Mouse (Mus musculus) hindbrain, embryonic 12.5 days (tissue): ENCODE measurements at regions not wholly inside any gene's neighbourhood (a gene's known extent, or its start where the extent isn't known, plus 50 kb on each side); places are given as distances from the start of the nearest gene placed in this dataset.

Experiments used
- ATAC-seq: fragments of 200-750 bp; cut with Nextera tagmentation; 2 replicates; pipeline ENCODE4 v1.8.0; 2017; ENCODE audit warnings: moderate TSS enrichment; ENCODE audit not compliant: low FRiP score
- H3K27ac ChIP-seq: fragments of 300-500 bp; sonication (generic); 2 replicates; pipeline ENCODE4 v1.5.1; 2016; ENCODE audit warnings: mild to moderate bottlenecking
- H3K27me3 ChIP-seq: fragments of 300-500 bp; sonication (generic); 2 replicates; pipeline ENCODE4 v1.6.1; 2016; ENCODE audit warnings: mild to moderate bottlenecking
- H3K36me3 ChIP-seq: fragments of 300-500 bp; sonication (generic); 2 replicates; pipeline ENCODE4 v1.6.1; 2016; ENCODE audit warnings: mild to moderate bottlenecking
- H3K4me1 ChIP-seq: fragments of 300-500 bp; sonication (generic); 2 replicates; pipeline ENCODE4 v1.6.1; 2016
- H3K4me2 ChIP-seq: fragments of 300-500 bp; sonication (generic); replicated peaks from 2 replicates; pipeline ENCODE4 v1.6.1; 2016; ENCODE audit warnings: mild to moderate bottlenecking
- H3K4me3 ChIP-seq: fragments of 300-500 bp; sonication (generic); 2 replicates; pipeline ENCODE4 v1.5.1; 2016; ENCODE audit warnings: mild to moderate bottlenecking
- H3K9ac ChIP-seq: fragments of 300-500 bp; sonication (generic); 2 replicates; pipeline ENCODE4 v1.6.1; 2016; ENCODE audit warnings: mild to moderate bottlenecking, moderate library complexity
- H3K9me3 ChIP-seq: fragments of 300-500 bp; sonication (generic); replicated peaks from 2 replicates; pipeline ENCODE4 v1.6.1; 2016; ENCODE audit warnings: mild to moderate bottlenecking
- WGBS: fragments of 180-500 bp; shearing (Covaris S2); methylation state at CpG from one replicate; pipeline ENCODE4 v1.1.7; 2016; 5-methylcytosine and 5-hydroxymethylcytosine counted together

DNA sequence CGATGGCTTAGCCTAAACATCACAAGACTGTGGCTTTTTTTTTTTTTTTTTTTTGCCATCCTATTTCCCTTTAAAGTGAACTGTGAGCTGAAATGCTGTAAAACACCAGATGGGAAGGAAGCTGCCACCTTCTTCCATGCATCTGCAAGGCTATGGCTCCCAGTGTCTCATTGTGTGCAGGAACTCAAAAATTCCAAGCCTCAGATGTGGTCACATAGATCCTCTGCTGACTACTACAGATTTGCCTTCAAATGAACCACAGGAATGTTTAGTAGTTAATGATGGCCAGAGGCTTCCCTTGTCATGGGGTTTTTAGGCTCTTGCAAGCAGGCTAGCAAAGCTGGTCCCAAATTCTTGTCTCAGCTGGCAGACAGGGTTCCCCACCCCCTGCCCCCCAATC, 114.9 kb upstream of the Robo2 start:
- Histone ChIP-seq H3K4me2 (no peak overlapping the region), H3K36me3 (no peaks in the 10 kb centered on the region), H3K27ac (no peak overlapping the region), H3K9me3 (no peaks in the 10 kb centered on the region), H3K9ac (no peak overlapping the region), H3K4me3 (no peak overlapping the region), H3K27me3 (no peaks in the 10 kb centered on the region), H3K4me1 (no peaks in the 10 kb centered on the region)
- WGBS: 85% methylated on average over 1 of the region's 1 CpGs
- ATAC-seq: no peak

DNA sequence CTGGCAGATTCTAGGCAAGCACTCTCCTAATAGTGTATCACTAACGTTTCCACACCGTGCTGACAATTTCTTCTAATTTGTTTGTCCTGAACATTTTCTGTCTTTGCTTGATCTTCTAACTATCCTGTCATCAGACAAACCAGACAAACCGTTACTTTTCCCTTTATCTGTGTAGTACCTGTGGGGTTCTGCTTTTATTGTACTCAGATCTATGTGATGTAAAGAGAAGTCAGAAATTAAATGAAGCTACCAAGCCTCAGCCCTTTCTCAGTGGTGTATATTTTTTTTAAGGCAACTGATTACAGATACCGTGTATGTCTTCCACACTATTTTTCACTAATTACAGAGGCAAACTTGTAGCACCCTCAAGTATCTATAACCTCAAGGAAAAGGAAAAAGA, 108.9 kb upstream of the Robo2 start:
- Histone ChIP-seq H3K4me1 (no peaks in the 10 kb centered on the region), H3K9me3 (no peaks in the 10 kb centered on the region), H3K36me3 (no peaks in the 10 kb centered on the region), H3K4me3 (no peak overlapping the region), H3K9ac (no peak overlapping the region), H3K27ac (no peak overlapping the region), H3K27me3 (no peaks in the 10 kb centered on the region), H3K4me2 (no peak overlapping the region)
- 81% methylated on average over 4 of the region's 4 CpGs for WGBS
- ATAC-seq: no peak

DNA sequence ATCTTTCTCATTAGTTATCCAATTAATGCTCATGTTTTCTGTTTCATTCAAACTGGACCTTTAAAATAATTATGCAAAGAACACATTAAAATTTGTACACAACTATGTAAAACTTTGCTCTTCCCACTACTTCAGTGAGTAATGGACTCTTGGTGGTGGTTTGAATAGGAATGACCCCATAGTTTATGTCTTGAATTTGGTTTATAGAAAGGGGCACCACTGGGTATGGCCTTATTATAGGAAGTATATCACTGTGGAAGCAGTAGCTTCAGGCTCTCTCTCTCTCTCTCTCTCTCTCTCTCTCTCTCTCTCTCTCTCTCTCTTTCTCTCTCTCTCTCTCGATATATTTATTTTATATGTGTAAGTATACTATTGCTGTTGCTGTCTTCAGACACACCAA, 106.3 kb upstream of the Robo2 start:
- H3K27me3 ChIP-seq: no peaks in the 10 kb centered on the region
- no peak for ATAC-seq
- H3K36me3 ChIP-seq: no peaks in the 10 kb centered on the region
- H3K9ac ChIP-seq: no peak overlapping the region
- H3K4me2 ChIP-seq: no peak overlapping the region
- no peak overlapping the region for H3K27ac ChIP-seq
- no peak overlapping the region for H3K4me3 ChIP-seq
- H3K9me3 ChIP-seq: no peaks in the 10 kb centered on the region
- WGBS: 80% methylated on average over 1 of the region's 1 CpGs
- no peaks in the 10 kb centered on the region for H3K4me1 ChIP-seq

DNA sequence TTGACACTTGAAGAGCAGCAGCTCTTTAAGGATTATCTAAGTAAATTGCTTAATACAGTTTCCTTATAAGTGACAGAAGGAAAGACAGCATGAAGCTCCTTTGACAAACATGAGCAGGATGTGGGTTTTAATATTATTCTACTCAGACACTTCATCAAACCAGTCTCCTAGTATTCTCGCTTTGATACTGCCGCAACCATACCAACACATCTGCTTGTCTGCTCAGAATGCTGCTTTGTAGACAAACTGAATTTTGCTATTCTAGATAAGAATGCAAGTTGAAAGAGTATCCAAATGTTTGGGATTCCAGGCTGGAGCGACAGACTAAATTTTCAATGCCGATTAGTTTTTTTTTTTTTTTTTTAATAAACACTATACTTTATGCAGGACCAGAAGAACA, 105.7 kb upstream of the Robo2 start:
- Histone ChIP-seq H3K4me3 (no peak overlapping the region), H3K27me3 (no peaks in the 10 kb centered on the region), H3K4me2 (no peak overlapping the region), H3K36me3 (no peaks in the 10 kb centered on the region), H3K27ac (no peak overlapping the region), H3K9ac (no peak overlapping the region), H3K9me3 (no peaks in the 10 kb centered on the region), H3K4me1 (no peaks in the 10 kb centered on the region)
- WGBS: 90% methylated on average over 4 of the region's 4 CpGs
- no peak for ATAC-seq

DNA sequence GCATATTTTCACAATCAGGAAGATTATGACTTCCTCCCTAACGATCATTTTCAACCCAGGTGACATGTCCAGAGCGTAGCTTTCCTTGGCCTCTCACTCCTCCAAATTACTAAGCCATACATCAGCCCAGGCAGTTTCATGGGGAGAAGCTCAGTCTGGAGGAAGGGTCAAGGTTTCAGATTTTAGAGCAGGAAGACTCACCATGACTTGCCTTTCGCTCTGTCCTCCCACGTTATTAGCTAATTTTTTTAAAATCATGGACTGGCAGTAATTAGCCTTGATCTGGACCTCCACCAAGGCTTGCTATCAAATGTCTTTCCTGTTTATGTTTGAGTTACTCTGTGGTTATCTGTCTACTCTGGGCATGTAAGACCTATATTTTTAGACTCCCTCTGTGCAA, 102.9 kb upstream of the Robo2 start:
- no peak for ATAC-seq
- Histone ChIP-seq H3K4me3 (no peak overlapping the region), H3K4me2 (no peak overlapping the region), H3K27ac (no peak overlapping the region), H3K9me3 (no peaks in the 10 kb centered on the region), H3K36me3 (no peaks in the 10 kb centered on the region), H3K27me3 (no peaks in the 10 kb centered on the region), H3K4me1 (no peaks in the 10 kb centered on the region), H3K9ac (no peak overlapping the region)
- 63% methylated on average over 4 of the region's 4 CpGs for WGBS

DNA sequence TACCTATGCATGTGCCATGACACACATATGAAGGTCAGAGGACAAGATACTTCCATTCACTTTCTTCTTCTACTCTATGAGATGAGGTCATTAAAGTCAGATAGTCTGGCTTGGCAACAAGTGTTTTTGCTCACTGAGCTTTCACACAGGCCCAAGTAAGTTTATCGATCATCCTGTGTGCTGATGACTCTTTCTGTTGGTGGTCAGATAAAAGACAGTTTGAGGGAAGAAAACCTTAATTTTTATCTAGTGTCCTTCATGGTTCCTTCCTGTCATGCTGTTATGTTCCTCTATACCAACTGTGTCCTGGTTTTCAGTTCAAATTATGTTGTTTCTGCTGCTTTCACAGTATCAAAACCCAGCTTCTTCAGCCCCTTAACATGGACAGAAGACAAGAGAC, 98.8 kb upstream of the Robo2 start:
- no peaks in the 10 kb centered on the region for H3K36me3 ChIP-seq
- H3K4me1 ChIP-seq: no peaks in the 10 kb centered on the region
- no peaks in the 10 kb centered on the region for H3K9me3 ChIP-seq
- 93% methylated on average over 1 of the region's 1 CpGs for WGBS
- H3K27me3 ChIP-seq: no peaks in the 10 kb centered on the region
- no peak overlapping the region for H3K4me3 ChIP-seq
- ATAC-seq: no peak
- no peak overlapping the region for H3K4me2 ChIP-seq
- H3K27ac ChIP-seq: no peak overlapping the region
- no peak overlapping the region for H3K9ac ChIP-seq

DNA sequence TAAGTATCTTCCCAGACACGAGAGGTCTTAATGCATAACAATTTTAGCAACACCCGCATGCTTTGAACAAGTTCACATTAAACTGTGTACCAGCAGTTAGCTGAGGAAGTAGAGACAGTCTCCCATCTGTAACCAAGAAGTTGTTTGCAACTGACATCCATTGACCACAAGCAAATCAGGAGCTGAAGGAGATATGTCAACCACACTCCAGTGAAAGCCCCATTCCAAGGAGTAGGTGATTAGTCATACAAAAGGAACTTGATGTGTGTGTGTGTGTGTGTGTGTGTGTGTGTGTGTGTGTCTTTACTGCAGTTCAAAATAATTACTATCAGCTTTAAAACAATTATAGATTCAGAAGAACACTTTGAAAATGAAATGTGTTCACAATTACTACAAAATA, 97.9 kb upstream of the Robo2 start:
- H3K27me3 ChIP-seq: no peaks in the 10 kb centered on the region
- H3K4me3 ChIP-seq: no peak overlapping the region
- no peak for ATAC-seq
- H3K9ac ChIP-seq: no peak overlapping the region
- H3K4me2 ChIP-seq: no peak overlapping the region
- no peak overlapping the region for H3K27ac ChIP-seq
- H3K4me1 ChIP-seq: no peaks in the 10 kb centered on the region
- H3K36me3 ChIP-seq: no peaks in the 10 kb centered on the region
- 88% methylated on average over 2 of the region's 2 CpGs for WGBS
- no peaks in the 10 kb centered on the region for H3K9me3 ChIP-seq

DNA sequence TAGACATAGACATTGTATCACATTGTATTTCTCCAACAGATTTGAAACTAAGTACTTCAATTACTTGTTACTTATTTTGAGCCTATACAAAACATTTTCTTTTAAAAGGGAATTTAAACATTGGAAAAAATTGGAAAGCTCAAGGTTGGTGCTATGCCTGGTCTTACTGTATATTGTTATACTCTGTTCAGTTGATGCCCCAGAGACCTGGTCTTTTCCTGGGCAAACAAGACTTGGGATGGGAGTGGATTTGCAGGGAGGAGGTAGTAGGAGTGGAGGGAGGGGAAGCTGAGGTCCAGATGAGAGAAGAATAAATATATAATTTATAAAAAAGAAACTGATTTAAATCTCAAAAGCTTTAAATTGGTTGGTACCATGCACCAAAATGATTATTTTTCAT, 95.1 kb upstream of the Robo2 start:
- no peak overlapping the region for H3K4me2 ChIP-seq
- H3K36me3 ChIP-seq: no peaks in the 10 kb centered on the region
- no peak overlapping the region for H3K9ac ChIP-seq
- no peak overlapping the region for H3K27ac ChIP-seq
- no peaks in the 10 kb centered on the region for H3K9me3 ChIP-seq
- H3K27me3 ChIP-seq: no peaks in the 10 kb centered on the region
- H3K4me3 ChIP-seq: no peak overlapping the region
- no peak for ATAC-seq
- no peaks in the 10 kb centered on the region for H3K4me1 ChIP-seq

DNA sequence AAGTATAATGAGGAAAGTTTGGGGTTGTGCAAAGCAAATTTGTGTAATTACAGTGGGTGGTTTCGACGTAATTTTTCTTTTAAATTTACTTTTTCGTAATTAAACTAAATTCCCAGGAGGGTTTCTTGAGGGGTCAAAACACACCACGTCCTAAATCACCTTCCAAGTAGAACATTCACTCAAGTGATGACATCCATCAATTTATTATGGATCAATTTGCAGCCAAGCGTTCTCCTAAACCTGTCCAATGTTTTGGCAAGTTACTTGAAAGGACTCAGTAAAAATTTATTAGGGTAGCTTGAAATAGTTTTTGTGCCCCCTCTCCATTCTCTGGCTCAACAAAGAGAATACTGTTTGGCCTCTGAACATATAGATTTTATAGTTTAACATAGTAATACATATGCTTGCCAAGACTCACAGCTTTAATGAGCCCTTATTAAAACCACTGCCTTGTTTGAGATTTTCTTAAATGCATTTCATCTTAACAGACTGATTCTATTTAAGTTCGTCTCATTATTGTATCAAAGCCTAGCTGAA, 94.6 kb upstream of the Robo2 start:
- Histone ChIP-seq H3K4me2 (no peak overlapping the region), H3K9ac (no peak overlapping the region), H3K27ac (no peak overlapping the region), H3K4me1 (no peaks in the 10 kb centered on the region), H3K36me3 (no peaks in the 10 kb centered on the region), H3K4me3 (no peak overlapping the region), H3K9me3 (no peaks in the 10 kb centered on the region), H3K27me3 (no peaks in the 10 kb centered on the region)
- ATAC-seq: no peak
- 79% methylated on average over 6 of the region's 6 CpGs for WGBS

DNA sequence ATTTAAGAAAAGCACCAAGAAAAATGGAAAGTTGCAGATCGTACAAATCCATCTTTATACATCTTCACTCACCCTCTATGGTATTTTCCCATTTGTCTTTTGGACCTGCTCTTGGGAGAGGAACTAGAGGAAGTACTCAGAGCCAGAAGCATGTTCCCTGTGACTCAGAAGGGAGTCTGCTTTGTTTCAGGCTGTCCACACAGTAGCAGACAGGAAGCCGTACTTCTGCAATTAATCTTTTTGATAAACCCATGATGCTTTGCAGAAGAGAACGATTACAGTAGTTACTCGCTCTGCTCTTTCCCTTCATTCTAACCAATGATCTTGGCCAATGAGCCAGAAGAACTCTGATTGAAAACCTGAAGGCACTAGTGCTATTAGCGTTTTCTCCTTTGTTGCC, 92.8 kb upstream of the Robo2 start:
- no peak overlapping the region for H3K4me2 ChIP-seq
- H3K36me3 ChIP-seq: no peaks in the 10 kb centered on the region
- H3K27me3 ChIP-seq: no peaks in the 10 kb centered on the region
- H3K4me3 ChIP-seq: no peak overlapping the region
- H3K9ac ChIP-seq: no peak overlapping the region
- no peaks in the 10 kb centered on the region for H3K9me3 ChIP-seq
- H3K4me1 ChIP-seq: no peaks in the 10 kb centered on the region
- no peak for ATAC-seq
- WGBS: 87% methylated on average over 5 of the region's 5 CpGs
- no peak overlapping the region for H3K27ac ChIP-seq

DNA sequence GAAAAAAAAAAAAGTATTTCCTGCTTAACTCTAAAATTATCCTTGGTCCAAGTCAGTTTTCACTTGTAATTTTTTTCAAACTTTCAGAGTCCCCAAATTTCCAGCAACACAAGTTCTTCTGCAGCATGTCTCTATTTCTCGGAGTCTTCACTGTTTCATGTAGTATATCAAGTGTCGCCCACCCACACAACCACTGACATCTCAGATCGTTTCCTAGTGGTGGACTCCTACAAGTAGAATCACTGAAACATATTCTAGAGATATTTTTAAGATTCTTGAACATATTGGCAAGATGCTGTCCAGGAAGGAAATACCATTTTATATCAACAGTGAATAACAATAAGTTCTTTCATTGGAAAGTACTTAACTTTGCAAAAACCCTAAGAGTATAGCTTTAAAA, 89.1 kb upstream of the Robo2 start:
- H3K4me3 ChIP-seq: no peak overlapping the region
- no peaks in the 10 kb centered on the region for H3K4me1 ChIP-seq
- WGBS: 87% methylated on average over 3 of the region's 3 CpGs
- no peaks in the 10 kb centered on the region for H3K9me3 ChIP-seq
- no peak overlapping the region for H3K27ac ChIP-seq
- H3K36me3 ChIP-seq: no peaks in the 10 kb centered on the region
- no peak for ATAC-seq
- no peak overlapping the region for H3K9ac ChIP-seq
- no peak overlapping the region for H3K4me2 ChIP-seq
- H3K27me3 ChIP-seq: no peaks in the 10 kb centered on the region

DNA sequence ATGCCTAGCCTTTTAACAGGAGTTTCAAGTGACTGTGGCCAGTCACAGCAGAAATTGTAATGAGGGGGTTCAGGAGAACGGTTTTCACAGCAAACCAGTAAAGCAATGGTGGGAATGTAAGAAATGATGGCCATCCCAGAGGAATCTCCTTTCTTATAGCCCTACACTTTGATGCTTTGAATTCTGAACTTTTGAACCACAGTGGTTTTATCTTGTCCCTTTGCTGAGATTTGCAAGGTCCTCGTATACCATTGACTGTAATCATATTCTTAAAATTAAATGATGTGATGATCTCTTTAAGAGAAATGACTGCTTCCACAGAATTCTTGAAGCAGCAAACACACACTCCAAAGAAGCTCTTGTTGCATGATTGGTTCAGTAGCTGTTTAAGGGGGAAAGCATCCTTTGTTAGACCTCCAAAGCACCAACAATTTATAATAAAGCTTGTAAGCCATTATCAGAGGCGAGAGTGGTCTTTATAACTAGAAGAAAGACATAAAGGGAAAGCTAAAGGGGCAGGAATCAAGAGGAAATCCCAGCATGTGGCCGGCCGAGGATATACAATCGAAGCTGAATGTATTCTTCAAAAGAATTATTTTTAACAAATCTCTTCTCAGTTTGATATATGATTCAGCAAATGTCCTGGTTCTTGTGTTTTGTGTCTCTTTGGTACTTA, 56.3 kb upstream of the Robo2 start:
- ATAC-seq: no peak
- H3K36me3 ChIP-seq: no peaks in the 10 kb centered on the region
- 36% methylated on average over 6 of the region's 6 CpGs for WGBS
- peaks cover 6% of the 10 kb centered on the region; the same call in 1 of the 2 replicates for H3K4me1 ChIP-seq
- H3K27ac ChIP-seq: no peak overlapping the region
- no peaks in the 10 kb centered on the region for H3K27me3 ChIP-seq
- H3K4me3 ChIP-seq: no peak overlapping the region
- H3K9me3 ChIP-seq: no peaks in the 10 kb centered on the region
- no peak overlapping the region for H3K9ac ChIP-seq
- H3K4me2 ChIP-seq: no peak overlapping the region

DNA sequence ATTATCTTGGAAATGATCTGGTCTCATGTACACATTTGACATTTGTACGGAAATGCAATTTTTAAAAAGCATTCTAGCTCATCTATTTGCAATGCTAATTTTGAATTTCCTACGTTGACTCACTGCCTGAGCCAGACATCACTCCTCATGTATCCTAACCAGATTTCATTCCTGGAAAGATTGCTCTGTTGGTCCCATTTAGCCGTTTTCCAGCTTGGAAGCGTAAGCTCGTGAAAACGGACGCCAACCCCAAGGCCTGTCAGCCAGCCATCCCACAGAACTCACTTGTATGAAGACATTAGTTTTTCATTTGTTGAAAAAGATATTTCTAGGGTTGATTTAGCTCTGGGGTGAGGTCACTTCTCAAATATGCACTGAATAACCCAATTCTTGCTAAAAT, 55.5 kb upstream of the Robo2 start:
- H3K36me3 ChIP-seq: no peaks in the 10 kb centered on the region
- H3K27ac ChIP-seq: no peak overlapping the region
- 80% methylated on average over 7 of the region's 7 CpGs for WGBS
- no peaks in the 10 kb centered on the region for H3K9me3 ChIP-seq
- no peak overlapping the region for H3K9ac ChIP-seq
- H3K4me2 ChIP-seq: no peak overlapping the region
- no peak overlapping the region for H3K4me3 ChIP-seq
- H3K27me3 ChIP-seq: no peaks in the 10 kb centered on the region
- ATAC-seq: no peak
- H3K4me1 ChIP-seq: peaks cover 6% of the 10 kb centered on the region; the same call in 1 of the 2 replicates
